In genomic region chr19:37237712-37238437, GRCm38 (mm10) we compare ENCODE assay signal across 8 mouse cellular contexts. TPM values are rescaled to one million over a fixed set of nuclear protein-coding genes. Genes with fewer than 3 reads are reported as not detected.
A peak's percentile ranks its signal among the peaks of the same experiment; 100 is the strongest.
DNase-seq lines count a peak whose midpoint lies in the region; ATAC-seq and TF ChIP-seq lines count a peak whose summit lies in the region.

No protein-coding gene starts in this region.

- H3K4me3 ChIP-seq in neural tube, embryonic 12.5 days: no peak overlapping the region
- no peak overlapping the region for H3K4me3 ChIP-seq in forebrain, embryonic 11.5 days (ENCODE audit: low read depth, low read length)
- H3K4me3 ChIP-seq in lung, adult 2 months (replicated peaks; ENCODE audit: extremely low read depth, low read depth, low read length): no peak overlapping the region

- no peak overlapping the region for H3K9ac ChIP-seq in neural tube, embryonic 12.5 days
- H3K9ac ChIP-seq in forebrain, embryonic 11.5 days (ENCODE audit: low read length): no peak overlapping the region

- H3K27me3 ChIP-seq in neural tube, embryonic 12.5 days (replicated peaks): peaks cover 21% of the 10 kb centered on the region
- H3K27me3 ChIP-seq in forebrain, embryonic 11.5 days (ENCODE audit: control insufficient read depth, insufficient read depth, low read length): peaks cover 11% of the 10 kb centered on the region

- no peaks in the 10 kb centered on the region for H3K9me3 ChIP-seq in neural tube, embryonic 12.5 days
- H3K9me3 ChIP-seq in forebrain, embryonic 11.5 days (ENCODE audit: control insufficient read depth, low read length): no peaks in the 10 kb centered on the region

- ATAC-seq in neural tube, embryonic 12.5 days (ENCODE audit: low FRiP score, low read depth): no peak
- peak; percentile 35 for ATAC-seq in forebrain, embryonic 11.5 days (replicated peaks; ENCODE audit: low FRiP score)
- peak; percentile 36; the same call in 1 of the 2 replicates for ATAC-seq in megakaryocyte, adult 5-6 weeks (ENCODE audit: poor library complexity, severe bottlenecking)

- WGBS in neural tube, embryonic 12.5 days: 15% methylated on average over 15 of the region's 15 CpGs
- 6% methylated on average over 15 of the region's 15 CpGs for WGBS in forebrain, embryonic 11.5 days
- WGBS in lung, adult 2 months: 7% methylated on average over 15 of the region's 15 CpGs

- H3K4me2 ChIP-seq in neural tube, embryonic 12.5 days (replicated peaks): peak overlapping the region; percentile 25
- H3K4me2 ChIP-seq in forebrain, embryonic 11.5 days (ENCODE audit: low read depth, low read length, severe bottlenecking): peak overlapping the region; percentile 1; the same call in 1 of the 2 replicates

- DNase-seq in neural tube, embryonic 10.5 days (ENCODE audit: extremely low spot score, low spot score): no peak
- DNase-seq in forebrain, embryonic 11.5 days (ENCODE audit: low spot score): peak; percentile 61
- DNase-seq in urinary bladder, adult 2 months (ENCODE audit: low spot score): no peak
- no peak for DNase-seq in cerebellum, adult 8-10 months
- DNase-seq in right cerebral cortex, adult 18-20 months: no peak
- DNase-seq in lung, adult 2 months: no peak

- no peak for TF ChIP-seq POLR2A in lung, adult 2 months (IDR thresholded peaks at IDR 0.05; ENCODE audit: borderline replicate concordance, extremely low read depth, low read depth, low read length)

- TF ChIP-seq CTCF in lung, adult 2 months (IDR thresholded peaks at IDR 0.05; ENCODE audit: insufficient read depth, low read length): no peak

- no peak overlapping the region for H3K27ac ChIP-seq in neural tube, embryonic 12.5 days
- no peak overlapping the region for H3K27ac ChIP-seq in forebrain, embryonic 11.5 days (ENCODE audit: low read depth, low read length)

- H3K4me1 ChIP-seq in neural tube, embryonic 12.5 days: peaks cover 17% of the 10 kb centered on the region; the same call in 1 of the 2 replicates
- peaks cover 3% of the 10 kb centered on the region; the same call in 1 of the 2 replicates for H3K4me1 ChIP-seq in forebrain, embryonic 11.5 days (replicated peaks; ENCODE audit: control insufficient read depth, insufficient read depth, low read length)
- peaks cover 7% of the 10 kb centered on the region; the same call in 1 of the 2 replicates for H3K4me1 ChIP-seq in lung, adult 2 months (ENCODE audit: control insufficient read depth, insufficient read depth, low read length)

- no peaks in the 10 kb centered on the region for H3K36me3 ChIP-seq in neural tube, embryonic 12.5 days
- no peaks in the 10 kb centered on the region for H3K36me3 ChIP-seq in forebrain, embryonic 11.5 days (ENCODE audit: control insufficient read depth, insufficient read depth, low read length)

RNA-seq across cellular contexts. Expression of gene Cpeb3, which starts 29.5 kb away (rescaled TPM):
- polyA plus RNA-seq in neural tube, embryonic 12.5 days (2016; fragmentation: Nextera tagmentation; extraction: Ambion mirVana): 7.7 and 8.5 TPM in 2 replicates
- 1.6 and 2.4 TPM in 2 replicates for polyA plus RNA-seq in forebrain, embryonic 11.5 days (2014; fragmentation: Nextera tagmentation; extraction: Ambion mirVana)
- total RNA-seq in megakaryocyte, adult 5-6 weeks (2015): 0.58 and 1.2 TPM in 2 replicates
- 0.37 and 1.3 TPM in 2 replicates for total RNA-seq in megakaryocyte, adult 5-6 weeks (2017)
- 5.5 and 7.0 TPM in 2 replicates for polyA plus RNA-seq in urinary bladder, adult 2 months (2012; rRNA removed)
- 6.8 and 11.5 TPM in 2 replicates for polyA plus RNA-seq in lung, adult 2 months (2012; rRNA removed)

RNA-seq across cellular contexts. Expression of gene March5, which starts 30.5 kb away (rescaled TPM):
- polyA plus RNA-seq in neural tube, embryonic 12.5 days (2016; fragmentation: Nextera tagmentation; extraction: Ambion mirVana): 151 and 160 TPM in 2 replicates
- 146 and 165 TPM in 2 replicates for polyA plus RNA-seq in forebrain, embryonic 11.5 days (2014; fragmentation: Nextera tagmentation; extraction: Ambion mirVana)
- 84.3 and 90.3 TPM in 2 replicates for total RNA-seq in megakaryocyte, adult 5-6 weeks (2015)
- 52.5 and 52.6 TPM in 2 replicates for total RNA-seq in megakaryocyte, adult 5-6 weeks (2017)
- 54.8 and 58.1 TPM in 2 replicates for polyA plus RNA-seq in urinary bladder, adult 2 months (2012; rRNA removed)
- polyA plus RNA-seq in lung, adult 2 months (2012; rRNA removed): 26.6 and 28.8 TPM in 2 replicates
